Mouse (Mus musculus): ENCODE data around the gene Lgals3. TPM values are rescaled to one million over a fixed set of nuclear protein-coding genes. Genes with fewer than 3 reads are reported as not detected.
A peak's percentile ranks its signal among the peaks of the same experiment; 100 is the strongest.

Lgals3 gene
- total RNA-seq, 2 experiments from 2014 or later = 45.4 to 100 TPM

GRCm38 (mm10) chr14:47366881-47367321 lies 650 bp upstream of the Lgals3 start:
- no peak for ATAC-seq (replicated peaks; ENCODE audit: low FRiP score, poor library complexity, severe bottlenecking)

GRCm38 (mm10) chr14:47369741-47370140 lies 2.2 kb downstream of the Lgals3 start:
- ATAC-seq (replicated peaks; ENCODE audit: low FRiP score, poor library complexity, severe bottlenecking) = no peak

GRCm38 (mm10) chr14:47370790-47371189 lies 3.2 kb downstream of the Lgals3 start:
- ATAC-seq (replicated peaks; ENCODE audit: low FRiP score, poor library complexity, severe bottlenecking) = no peak

- no peak for ATAC-seq (replicated peaks; ENCODE audit: low FRiP score, poor library complexity, severe bottlenecking)
Observed at GRCm38 (mm10) chr14:47371689-47372088, 4.1 kb downstream of the Lgals3 start.

GRCm38 (mm10) chr14:47373728-47374678 lies 6.5 kb downstream of the Lgals3 start:
- peak; percentile 94 for ATAC-seq (replicated peaks; ENCODE audit: low FRiP score, poor library complexity, severe bottlenecking)

- ATAC-seq (replicated peaks; ENCODE audit: low FRiP score, poor library complexity, severe bottlenecking) = no peak
Observed at GRCm38 (mm10) chr14:47376526-47376925, 9.0 kb downstream of the Lgals3 start.

- no peak for ATAC-seq (replicated peaks; ENCODE audit: low FRiP score, poor library complexity, severe bottlenecking)
Observed at GRCm38 (mm10) chr14:47378336-47378735, 10.8 kb downstream of the Lgals3 start.

- ATAC-seq (replicated peaks; ENCODE audit: low FRiP score, poor library complexity, severe bottlenecking) = no peak
Observed at GRCm38 (mm10) chr14:47383911-47384310, 16.4 kb downstream of the Lgals3 start.

- ATAC-seq (replicated peaks; ENCODE audit: low FRiP score, poor library complexity, severe bottlenecking) = no peak
Observed at GRCm38 (mm10) chr14:47384653-47385052, 17.1 kb downstream of the Lgals3 start.

GRCm38 (mm10) chr14:47386125-47386524 lies 18.6 kb downstream of the Lgals3 start:
- ATAC-seq (replicated peaks; ENCODE audit: low FRiP score, poor library complexity, severe bottlenecking) = no peak

GRCm38 (mm10) chr14:47393354-47394094 lies 26.0 kb downstream of the Lgals3 start:
- ATAC-seq (replicated peaks; ENCODE audit: low FRiP score, poor library complexity, severe bottlenecking) = no peak

- ATAC-seq (replicated peaks; ENCODE audit: low FRiP score, poor library complexity, severe bottlenecking) = no peak
Observed at GRCm38 (mm10) chr14:47395007-47395406, 27.5 kb downstream of the Lgals3 start.

- no peak for ATAC-seq (replicated peaks; ENCODE audit: low FRiP score, poor library complexity, severe bottlenecking)
Observed at GRCm38 (mm10) chr14:47395462-47396026, 28.0 kb downstream of the Lgals3 start.

GRCm38 (mm10) chr14:47396165-47396652 lies 28.7 kb downstream of the Lgals3 start:
- ATAC-seq (replicated peaks; ENCODE audit: low FRiP score, poor library complexity, severe bottlenecking) = peak; percentile 55; the same call in 1 of the 2 replicates

- ATAC-seq (replicated peaks; ENCODE audit: low FRiP score, poor library complexity, severe bottlenecking) = no peak
Observed at GRCm38 (mm10) chr14:47402735-47403134, 35.2 kb downstream of the Lgals3 start.

GRCm38 (mm10) chr14:47406000-47406399 lies 38.4 kb downstream of the Lgals3 start:
- no peak for ATAC-seq (replicated peaks; ENCODE audit: low FRiP score, poor library complexity, severe bottlenecking)

- ATAC-seq (replicated peaks; ENCODE audit: low FRiP score, poor library complexity, severe bottlenecking) = peak; percentile 12; the same call in 1 of the 2 replicates
Observed at GRCm38 (mm10) chr14:47417346-47417745, 49.8 kb downstream of the Lgals3 start.

- ATAC-seq (replicated peaks; ENCODE audit: low FRiP score, poor library complexity, severe bottlenecking) = peak; percentile 97
Observed at GRCm38 (mm10) chr14:47417775-47418665, 50.5 kb downstream of the Lgals3 start, which contains the start of gene Dlgap5. TSS of gene Dlgap5 (minus strand) at chr14:47418407.

GRCm38 (mm10) chr14:47418666-47418991 lies 51.1 kb downstream of the Lgals3 start:
- ATAC-seq (replicated peaks; ENCODE audit: low FRiP score, poor library complexity, severe bottlenecking) = peak; percentile 10; the same call in 1 of the 2 replicates

Data from erythroblast, adult 5-6 weeks (primary cell).